Mouse (Mus musculus) ES-Bruce4 (cell line): Measurements from ENCODE around the gene Nedd4.

ENCODE experiments used
- CTCF ChIP-seq: IDR thresholded peaks from one replicate; pipeline ENCODE4 v1.8.1; 2011; ENCODE audit warnings: low read depth, low read length
- EP300 ChIP-seq: IDR thresholded peaks from 2 replicates; pipeline ENCODE4 v1.6.1; 2011; ENCODE audit warnings: low read depth, low read length; ENCODE audit not compliant: insufficient read depth
- POLR2A ChIP-seq: IDR thresholded peaks from one replicate; pipeline ENCODE4 v1.8.1; 2011; ENCODE audit warnings: low read length; ENCODE audit not compliant: insufficient read depth

GRCm38 (mm10) chr9:72710060-72710459, 47.9 kb downstream of the Nedd4 start:
- TF ChIP-seq CTCF (no peak), POLR2A (no peak), EP300 (no peak)
